Mouse (Mus musculus): ENCODE measurements around the gene Thra.
"Not testable (repeated sequence)": the region's sequence is repeated elsewhere in the genome, so short reads cannot be mapped to it uniquely, and the experiment has no call there.

The Thra gene

GRCm38 (mm10) chr11:98715946-98716345, 24.5 kb upstream of the Thra start:
- in situ Hi-C loops (cut with MseI, MboI) = no loop called here

DNA sequence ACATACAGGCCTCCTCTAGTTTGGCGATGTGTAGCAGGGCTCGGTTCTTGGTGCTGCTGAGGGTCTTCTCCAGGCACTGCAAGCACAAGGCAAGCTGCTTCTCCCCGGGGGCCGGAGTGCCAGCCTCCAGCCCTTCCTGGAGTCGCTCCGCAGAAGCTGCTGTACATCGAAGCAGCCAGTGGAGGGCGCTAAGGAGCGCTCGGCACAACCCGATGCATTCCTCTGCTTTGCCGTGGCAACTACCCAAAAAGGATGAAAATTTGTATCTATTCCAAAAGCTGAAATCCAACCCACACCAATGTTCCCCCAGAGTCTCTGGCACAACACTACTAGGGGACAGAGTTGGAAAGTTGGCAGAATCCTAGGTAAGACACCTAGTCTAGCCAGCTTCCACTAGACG, 22.5 kb upstream of the Thra start:
- in situ Hi-C loops (cut with MseI, MboI) = no loop called here

GRCm38 (mm10) chr11:98720756-98721155, 19.7 kb upstream of the Thra start:
- in situ Hi-C loops (cut with MseI, MboI) = no loop called here

GRCm38 (mm10) chr11:98721458-98722226, 18.8 kb upstream of the Thra start:
- in situ Hi-C loops (cut with MseI, MboI) = no loop called here

GRCm38 (mm10) chr11:98723098-98723497, 17.3 kb upstream of the Thra start:
- in situ Hi-C loops (cut with MseI, MboI) = no loop called here

GRCm38 (mm10) chr11:98725926-98726506, 14.4 kb upstream of the Thra start:
- in situ Hi-C loops (cut with MseI, MboI) = no loop called here

DNA sequence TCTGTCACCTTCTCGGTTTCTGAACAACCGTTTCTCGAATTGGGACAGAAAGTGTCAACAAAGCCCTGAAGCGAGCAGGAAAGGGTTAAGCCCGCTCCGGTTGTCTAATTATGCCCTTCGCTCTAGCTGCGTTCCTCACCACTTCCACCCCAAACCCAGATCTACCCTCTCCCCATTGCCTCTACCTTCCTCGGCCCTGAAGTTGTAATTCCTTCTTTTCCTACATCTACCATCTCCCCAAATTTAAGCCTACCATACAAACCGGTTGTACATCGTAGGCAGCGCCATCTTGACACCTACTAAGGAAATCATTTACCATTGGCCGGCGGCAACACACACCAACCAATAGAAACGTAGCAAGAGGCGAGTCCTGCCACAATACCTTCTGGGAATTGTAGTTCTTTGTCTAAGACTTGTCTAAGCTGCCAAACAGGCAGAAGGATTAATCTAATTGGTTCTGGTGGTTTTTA, 11.3 kb upstream of the Thra start, which contains the start of gene Med24:
TSS of gene Med24 (minus strand) at position 317 of the 470 bp plus-strand sequence.
- in situ Hi-C loops (cut with MseI, MboI) = no loop called here

DNA sequence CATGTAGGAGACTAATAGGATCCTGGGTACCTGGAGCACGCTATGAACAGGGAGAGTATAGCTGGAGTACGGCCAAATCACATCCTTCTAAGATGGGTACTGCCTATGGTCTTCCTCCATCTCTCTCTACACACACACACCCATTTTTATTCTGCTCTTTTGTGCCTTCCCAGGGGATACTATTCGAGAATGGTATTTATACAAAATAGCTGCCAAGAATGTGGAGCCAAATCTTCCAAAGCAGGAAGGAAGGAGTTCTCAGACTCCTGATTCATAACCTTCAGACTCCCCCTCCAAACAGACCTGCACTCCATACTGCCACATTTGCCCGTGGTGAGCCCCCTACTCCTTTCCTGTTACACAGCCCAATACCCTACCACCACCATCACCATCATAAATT, 9.7 kb upstream of the Thra start:
- in situ Hi-C loops (cut with MseI, MboI) = no loop called here

GRCm38 (mm10) chr11:98731134-98731533, 9.3 kb upstream of the Thra start:
- in situ Hi-C loops (cut with MseI, MboI) = no loop called here

GRCm38 (mm10) chr11:98734020-98734419, 6.4 kb upstream of the Thra start:
- in situ Hi-C loops (cut with MseI, MboI) = no loop called here

- in situ Hi-C loops (cut with MseI, MboI) = no loop called here
These were observed 5.3 kb upstream of the Thra start for GRCm38 (mm10) chr11:98735111-98735510.

DNA sequence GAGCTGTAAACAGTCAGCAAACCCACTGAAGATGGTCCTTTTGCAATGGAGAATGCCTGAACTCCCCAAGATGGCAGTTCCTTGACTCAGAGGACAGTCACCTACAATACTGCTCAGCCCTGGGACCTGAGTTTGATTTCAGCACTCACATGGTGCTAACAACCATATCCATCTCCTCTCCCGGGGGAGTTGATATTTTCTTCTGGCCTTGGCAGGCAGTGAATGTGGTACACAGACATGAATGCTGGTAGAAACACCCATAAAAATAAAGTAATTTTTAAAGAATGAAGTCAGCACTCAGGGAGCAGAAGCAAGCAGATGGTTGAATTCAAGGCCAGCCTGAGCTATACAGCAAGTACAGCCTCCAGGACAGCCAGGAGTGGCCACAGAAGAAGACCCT, 4.3 kb upstream of the Thra start:
- in situ Hi-C loops (cut with MseI, MboI) = no loop called here

GRCm38 (mm10) chr11:98737220-98737619, 3.2 kb upstream of the Thra start:
- in situ Hi-C loops (cut with MseI, MboI) = not testable (repeated sequence)

DNA sequence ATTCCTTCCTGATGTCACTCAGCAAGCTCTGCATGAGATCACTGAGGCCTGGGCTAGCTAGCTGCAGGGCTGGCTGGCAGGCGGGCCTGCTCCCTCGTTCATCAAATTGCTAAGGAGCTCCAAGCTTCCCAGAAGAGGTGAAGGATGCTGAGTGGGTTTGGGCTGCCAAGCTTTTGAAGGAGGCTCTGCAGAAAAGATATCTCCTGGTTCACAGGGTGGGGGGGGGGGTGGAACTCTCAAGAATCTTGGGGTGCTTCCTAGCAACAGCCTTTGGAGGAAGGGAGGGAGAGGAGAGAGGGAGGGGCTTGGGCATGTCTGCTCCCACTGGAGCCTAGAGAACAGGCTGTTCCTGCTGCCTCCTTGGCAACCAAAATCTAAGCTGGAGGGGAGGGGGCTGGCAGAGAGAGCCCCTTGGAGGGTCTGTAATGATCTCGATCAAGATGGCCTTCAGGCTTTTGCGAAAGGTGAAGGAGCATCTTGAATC, 2.0 kb upstream of the Thra start:
- in situ Hi-C loops (cut with MseI, MboI) = no loop called here

DNA sequence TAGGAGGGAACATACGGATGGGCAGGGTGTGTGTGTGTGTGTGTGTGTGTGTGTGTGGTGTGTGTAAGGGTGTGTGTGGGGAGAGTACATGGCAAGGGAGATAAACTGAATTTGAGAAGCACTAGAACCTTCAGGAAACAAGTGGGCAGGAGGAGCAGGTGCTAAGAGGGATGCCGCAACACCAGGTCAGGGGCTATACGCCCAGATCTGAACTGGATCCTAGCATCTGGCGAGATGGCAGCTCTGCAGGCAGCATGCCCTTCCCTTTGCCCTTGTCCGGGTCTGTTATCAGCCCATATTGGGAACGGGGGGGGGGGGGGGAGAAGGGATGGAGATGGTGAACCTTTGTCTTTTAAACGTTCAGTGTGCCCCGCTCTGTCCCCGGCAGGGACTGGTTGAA, 1.5 kb upstream of the Thra start:
- in situ Hi-C loops (cut with MseI, MboI) = no loop called here

- in situ Hi-C loops (cut with MseI, MboI) = no loop called here
These were observed 429 bp upstream of the Thra start for GRCm38 (mm10) chr11:98740026-98740392.

DNA sequence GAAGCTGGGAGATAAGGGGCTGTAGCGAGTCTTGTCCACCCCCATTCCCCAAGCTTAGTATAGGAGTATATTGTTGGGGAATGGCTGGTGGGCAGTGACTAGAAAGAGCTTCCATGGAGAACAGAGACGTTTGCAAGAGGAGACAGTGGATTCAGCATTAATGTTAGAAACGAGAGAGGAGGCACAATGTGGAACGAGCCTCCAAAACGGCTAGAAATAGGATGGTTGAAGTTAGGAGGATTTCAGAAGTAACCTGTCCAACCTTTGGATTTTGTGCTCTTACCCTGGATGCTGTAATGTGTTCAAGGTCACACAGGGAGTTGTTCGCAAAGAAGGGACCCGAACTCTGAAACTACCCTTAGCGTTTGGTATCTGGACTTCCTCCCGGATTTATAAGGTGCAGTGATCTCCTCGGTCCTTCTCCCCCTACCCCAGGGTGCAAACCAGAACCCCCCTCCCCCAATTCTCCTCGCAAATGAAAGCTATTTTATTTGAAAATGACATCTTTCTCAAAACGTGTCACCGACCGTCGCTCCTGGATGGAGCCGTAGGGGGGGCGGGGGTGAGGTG, 698 bp downstream of the Thra start:
- in situ Hi-C loops (cut with MseI, MboI) = no loop called here

- in situ Hi-C loops (cut with MseI, MboI) = no loop called here
These were observed 1.4 kb downstream of the Thra start for GRCm38 (mm10) chr11:98741622-98742396.

- in situ Hi-C loops (cut with MseI, MboI) = no loop called here
These were observed 2.2 kb downstream of the Thra start for GRCm38 (mm10) chr11:98742397-98743291.

GRCm38 (mm10) chr11:98743655-98744345, 3.4 kb downstream of the Thra start:
- in situ Hi-C loops (cut with MseI, MboI) = no loop called here

All from mouse trophoblast stem cell (cell line).